Mouse (Mus musculus): ENCODE results near the gene Clec10a. TPM values are rescaled to one million over a fixed set of nuclear protein-coding genes. Genes with fewer than 3 reads are reported as not detected.
A peak's percentile ranks its signal among the peaks of the same experiment; 100 is the strongest.

Clec10a gene
- polyA plus RNA-seq, 1 experiment = 106 TPM

GRCm38 (mm10) chr11:70178756-70179155 lies 22.8 kb downstream of the Clec10a start:
- TF ChIP-seq POLR2A (IDR thresholded peaks at IDR 0.05; ENCODE audit: borderline replicate concordance, low read depth, low read length) (no peak), CTCF (IDR thresholded peaks at IDR 0.05; ENCODE audit: low read depth, low read length) (no peak)
- Histone ChIP-seq H3K27ac (ENCODE audit: insufficient read depth, low read depth, low read length) (no peak overlapping the region), H3K4me3 (ENCODE audit: insufficient read depth, low read length) (no peak overlapping the region), H3K4me1 (ENCODE audit: control insufficient read depth, insufficient read depth, low read length) (peaks cover 22% of the 10 kb centered on the region)

- H3K27ac ChIP-seq (ENCODE audit: insufficient read depth, low read depth, low read length) = no peak overlapping the region
- peaks cover 22% of the 10 kb centered on the region for H3K4me1 ChIP-seq (ENCODE audit: control insufficient read depth, insufficient read depth, low read length)
- TF ChIP-seq CTCF (IDR thresholded peaks at IDR 0.05; ENCODE audit: low read depth, low read length) (peak; percentile 35; the same call in 1 of the 2 replicates), POLR2A (IDR thresholded peaks at IDR 0.05; ENCODE audit: borderline replicate concordance, low read depth, low read length) (no peak)
- no peak overlapping the region for H3K4me3 ChIP-seq (ENCODE audit: insufficient read depth, low read length)
Measured at GRCm38 (mm10) chr11:70179401-70179800, 23.4 kb downstream of the Clec10a start.

GRCm38 (mm10) chr11:70180496-70180895 lies 24.5 kb downstream of the Clec10a start:
- Histone ChIP-seq H3K4me1 (ENCODE audit: control insufficient read depth, insufficient read depth, low read length) (peaks cover 25% of the 10 kb centered on the region), H3K27ac (ENCODE audit: insufficient read depth, low read depth, low read length) (no peak overlapping the region), H3K4me3 (ENCODE audit: insufficient read depth, low read length) (no peak overlapping the region)
- TF ChIP-seq CTCF (IDR thresholded peaks at IDR 0.05; ENCODE audit: low read depth, low read length) = no peak
- no peak for TF ChIP-seq POLR2A (IDR thresholded peaks at IDR 0.05; ENCODE audit: borderline replicate concordance, low read depth, low read length)

- H3K27ac ChIP-seq (ENCODE audit: insufficient read depth, low read depth, low read length) = peak overlapping the region; percentile 99
- TF ChIP-seq POLR2A (IDR thresholded peaks at IDR 0.05; ENCODE audit: borderline replicate concordance, low read depth, low read length) = no peak
- no peak for TF ChIP-seq CTCF (IDR thresholded peaks at IDR 0.05; ENCODE audit: low read depth, low read length)
- peaks cover 54% of the 10 kb centered on the region for H3K4me1 ChIP-seq (ENCODE audit: control insufficient read depth, insufficient read depth, low read length)
- H3K4me3 ChIP-seq (ENCODE audit: insufficient read depth, low read length) = no peak overlapping the region
Measured at GRCm38 (mm10) chr11:70185120-70185519, 29.1 kb downstream of the Clec10a start.

- TF ChIP-seq CTCF (IDR thresholded peaks at IDR 0.05; ENCODE audit: low read depth, low read length) = no peak
- TF ChIP-seq POLR2A (IDR thresholded peaks at IDR 0.05; ENCODE audit: borderline replicate concordance, low read depth, low read length) = no peak
- no peak overlapping the region for H3K4me3 ChIP-seq (ENCODE audit: insufficient read depth, low read length)
- peaks cover 65% of the 10 kb centered on the region for H3K4me1 ChIP-seq (ENCODE audit: control insufficient read depth, insufficient read depth, low read length)
- H3K27ac ChIP-seq (ENCODE audit: insufficient read depth, low read depth, low read length) = peak overlapping the region; percentile 87
Measured at GRCm38 (mm10) chr11:70189319-70190134, 33.5 kb downstream of the Clec10a start.

- TF ChIP-seq CTCF (IDR thresholded peaks at IDR 0.05; ENCODE audit: low read depth, low read length) = no peak
- no peak for TF ChIP-seq POLR2A (IDR thresholded peaks at IDR 0.05; ENCODE audit: borderline replicate concordance, low read depth, low read length)
- no peak overlapping the region for H3K4me3 ChIP-seq (ENCODE audit: insufficient read depth, low read length)
- H3K27ac ChIP-seq (ENCODE audit: insufficient read depth, low read depth, low read length) = peak overlapping the region; percentile 83
- peaks cover 58% of the 10 kb centered on the region for H3K4me1 ChIP-seq (ENCODE audit: control insufficient read depth, insufficient read depth, low read length)
Measured at GRCm38 (mm10) chr11:70191188-70191587, 35.2 kb downstream of the Clec10a start.

GRCm38 (mm10) chr11:70192157-70192556 lies 36.2 kb downstream of the Clec10a start:
- H3K27ac ChIP-seq (ENCODE audit: insufficient read depth, low read depth, low read length) = peak overlapping the region; percentile 83
- TF ChIP-seq POLR2A (IDR thresholded peaks at IDR 0.05; ENCODE audit: borderline replicate concordance, low read depth, low read length) (no peak), CTCF (IDR thresholded peaks at IDR 0.05; ENCODE audit: low read depth, low read length) (no peak)
- peaks cover 57% of the 10 kb centered on the region for H3K4me1 ChIP-seq (ENCODE audit: control insufficient read depth, insufficient read depth, low read length)
- H3K4me3 ChIP-seq (ENCODE audit: insufficient read depth, low read length) = no peak overlapping the region

GRCm38 (mm10) chr11:70193354-70194285 lies 37.6 kb downstream of the Clec10a start:
- Histone ChIP-seq H3K4me3 (ENCODE audit: insufficient read depth, low read length) (no peak overlapping the region), H3K4me1 (ENCODE audit: control insufficient read depth, insufficient read depth, low read length) (peaks cover 60% of the 10 kb centered on the region), H3K27ac (ENCODE audit: insufficient read depth, low read depth, low read length) (no peak overlapping the region)
- TF ChIP-seq CTCF (IDR thresholded peaks at IDR 0.05; ENCODE audit: low read depth, low read length) (no peak), POLR2A (IDR thresholded peaks at IDR 0.05; ENCODE audit: borderline replicate concordance, low read depth, low read length) (no peak)

GRCm38 (mm10) chr11:70198332-70198731 lies 42.3 kb downstream of the Clec10a start:
- Histone ChIP-seq H3K4me3 (ENCODE audit: insufficient read depth, low read length) (no peak overlapping the region), H3K27ac (ENCODE audit: insufficient read depth, low read depth, low read length) (peak overlapping the region; percentile 11; the same call in 1 of the 2 replicates), H3K4me1 (ENCODE audit: control insufficient read depth, insufficient read depth, low read length) (peaks cover 50% of the 10 kb centered on the region)
- TF ChIP-seq CTCF (IDR thresholded peaks at IDR 0.05; ENCODE audit: low read depth, low read length) (no peak), POLR2A (IDR thresholded peaks at IDR 0.05; ENCODE audit: borderline replicate concordance, low read depth, low read length) (no peak)

Measured in bone marrow macrophage, adult 2 months (primary cell).